Mouse (Mus musculus) forebrain, embryonic 14.5 days (tissue): ENCODE results near the gene Ttc5. TPM values are rescaled to one million over a fixed set of nuclear protein-coding genes. Genes with fewer than 3 reads are reported as not detected.
A peak's percentile ranks its signal among the peaks of the same experiment; 100 is the strongest.
"Not testable (repeated sequence)": the region's sequence is repeated elsewhere in the genome, so short reads cannot be mapped to it uniquely, and the experiment has no call there.

ENCODE experiments used
- ATAC-seq: fragments of 200-750 bp; cut with Nextera tagmentation; 2 replicates; pipeline ENCODE4 v1.8.0; 2017; ENCODE audit warnings: mild to moderate bottlenecking, moderate library complexity
- DNase-seq: peaks from one replicate; pipeline ENCODE4 v3.0.0-alpha.2; 2015; ENCODE audit warnings: low spot score
- H3K27ac ChIP-seq: fragments of 300-500 bp; sonication (generic); 2 replicates; pipeline ENCODE4 v1.5.1; 2014; ENCODE audit warnings: low read depth, mild to moderate bottlenecking, control low read depth, low read length, moderate library complexity
- H3K27me3 ChIP-seq: fragments of 300-500 bp; sonication (generic); replicated peaks from 2 replicates; pipeline ENCODE4 v1.6.1; 2014; ENCODE audit warnings: low read length, control low read depth, mixed read lengths; ENCODE audit not compliant: control insufficient read depth, insufficient read depth
- H3K36me3 ChIP-seq: fragments of 300-500 bp; sonication (generic); 2 replicates; pipeline ENCODE4 v1.6.1; 2014; ENCODE audit warnings: low read length, control low read depth; ENCODE audit not compliant: control insufficient read depth, insufficient read depth
- H3K4me1 ChIP-seq: fragments of 300-500 bp; sonication (generic); 2 replicates; pipeline ENCODE4 v1.6.1; 2014; ENCODE audit warnings: antibody characterized with exemption, low read length, control low read depth; ENCODE audit not compliant: control insufficient read depth, insufficient read depth
- H3K4me2 ChIP-seq: fragments of 300-500 bp; sonication (generic); 2 replicates; pipeline ENCODE4 v1.6.1; 2014; ENCODE audit warnings: mild to moderate bottlenecking, control low read depth, low read length
- H3K4me3 ChIP-seq: fragments of 300-500 bp; sonication (generic); 2 replicates; pipeline ENCODE4 v1.5.1; 2014; ENCODE audit warnings: low read depth, low read length, control low read depth
- H3K9ac ChIP-seq: fragments of 300-500 bp; sonication (generic); 2 replicates; pipeline ENCODE4 v1.6.1; 2014; ENCODE audit warnings: mild to moderate bottlenecking, low read length, control low read depth, moderate library complexity
- H3K9me3 ChIP-seq: fragments of 300-500 bp; sonication (generic); replicated peaks from 2 replicates; pipeline ENCODE4 v1.6.1; 2016; ENCODE audit warnings: low read length, control low read depth, mixed read lengths; ENCODE audit not compliant: control insufficient read depth
- WGBS: fragments of 180-500 bp; shearing (Covaris S2); extraction: QIAGEN DNeasy Blood & Tissue Kit; methylation state at CpG from one replicate; pipeline ENCODE4 v1.1.7; 2014; 5-methylcytosine and 5-hydroxymethylcytosine counted together
- polyA plus RNA-seq: library from polyadenylated mRNA; unstranded; fragments of >200 nt; fragmentation: Nextera tagmentation; extraction: Ambion mirVana; gene quantifications from 2 replicates; pipeline ENCODE4 v1.2.1, GENCODE M21; 2014

Gene Ttc5
- polyA plus RNA-seq, 1 experiment from 2014 or later: 161 TPM

DNA sequence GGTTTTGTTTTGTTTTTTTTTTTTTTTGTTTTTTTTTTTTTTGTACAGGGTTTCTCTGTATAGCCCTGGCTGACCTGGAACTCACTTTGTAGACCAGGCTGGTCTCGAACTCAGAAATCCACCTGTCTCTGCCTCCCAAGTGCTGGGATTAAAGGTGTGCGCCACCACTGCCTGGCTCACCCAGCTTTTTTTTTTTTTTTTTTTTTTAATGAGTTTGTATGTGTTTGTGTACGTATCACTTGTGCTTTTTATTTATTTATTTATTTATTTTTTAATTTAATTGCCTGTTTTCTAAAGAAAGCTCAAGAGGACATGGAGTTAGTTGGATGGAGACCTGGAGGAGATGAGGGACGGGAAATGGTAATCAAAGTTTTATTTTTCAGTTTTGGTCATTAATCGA, 21.1 kb upstream of the Ttc5 start:
- not testable (repeated sequence) for ATAC-seq, H3K9ac ChIP-seq
- 90% methylated on average over 5 of the region's 5 CpGs for WGBS

DNA sequence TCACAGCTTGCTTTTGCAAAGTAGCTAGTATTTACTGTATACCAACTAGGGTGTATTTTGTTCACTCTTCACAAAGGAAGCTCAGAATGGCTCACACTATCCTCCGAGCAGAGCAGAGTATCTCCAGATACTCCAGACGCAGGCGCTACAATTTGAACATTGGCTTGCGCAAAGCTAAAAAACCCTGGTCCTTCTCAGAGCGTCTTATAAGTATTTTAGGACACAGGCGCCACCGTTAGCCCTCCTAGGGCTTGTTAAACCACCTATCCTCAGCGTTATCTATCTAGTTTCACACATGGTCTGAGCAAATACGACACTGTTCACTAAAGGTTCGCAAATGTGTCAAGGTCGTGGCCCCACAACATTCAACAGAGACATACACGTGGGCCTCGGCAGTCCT, 19.4 kb upstream of the Ttc5 start:
- 77% methylated on average over 13 of the region's 13 CpGs for WGBS
- H3K27ac ChIP-seq: no peak overlapping the region
- H3K9ac ChIP-seq: no peak overlapping the region
- H3K4me2 ChIP-seq: no peak overlapping the region
- no peak overlapping the region for H3K4me3 ChIP-seq
- H3K4me1 ChIP-seq: 0 out of 2 replicates have a peak, but pooled peaks cover 4% of the 10 kb centered on the region
- no peaks in the 10 kb centered on the region for H3K27me3 ChIP-seq
- no peak for DNase-seq
- H3K36me3 ChIP-seq: no peaks in the 10 kb centered on the region
- ATAC-seq: no peak
- no peaks in the 10 kb centered on the region for H3K9me3 ChIP-seq

More for the DNA sequence above, 21.1 kb upstream of the Ttc5 start:
- H3K36me3 ChIP-seq, H3K9me3 ChIP-seq, H3K4me3 ChIP-seq, H3K4me1 ChIP-seq, H3K27me3 ChIP-seq, DNase-seq, H3K27ac ChIP-seq: not testable (repeated sequence)
- H3K4me2 ChIP-seq: peak overlapping the region; percentile 49; the same call in 1 of the 2 replicates

DNA sequence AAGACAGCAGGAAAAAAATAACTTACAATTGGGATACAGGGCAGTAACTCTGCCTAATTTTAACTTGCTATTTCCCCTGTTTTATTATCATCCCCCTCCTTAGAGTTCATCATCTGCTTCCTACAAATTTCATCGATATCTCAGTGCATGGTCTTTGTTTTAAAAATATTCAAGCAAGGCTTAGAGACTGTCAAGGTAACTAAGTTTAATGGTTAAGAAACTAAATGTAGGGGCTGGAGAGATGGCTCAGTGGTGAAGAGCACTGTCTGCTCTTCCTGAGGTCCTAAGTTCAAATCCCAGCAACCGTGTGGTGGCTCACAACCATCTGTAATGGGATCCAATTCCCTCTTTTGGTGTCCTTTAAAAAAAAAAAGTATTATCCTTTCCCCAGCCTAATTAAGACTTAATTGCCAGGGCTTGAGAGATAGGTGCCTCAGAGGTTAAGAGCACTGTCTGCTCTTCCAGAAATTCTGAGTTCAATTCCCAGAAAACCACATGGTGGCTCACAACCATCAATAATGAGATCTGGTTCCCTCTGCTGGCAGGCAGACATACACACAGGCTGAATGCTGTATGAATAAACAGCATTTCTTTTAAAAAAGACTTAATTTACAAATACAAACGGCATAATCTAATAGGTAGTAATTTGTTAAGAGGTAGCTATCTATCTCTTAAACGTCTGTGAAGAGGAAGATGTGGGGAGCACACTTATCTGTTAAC, 17.7 kb upstream of the Ttc5 start:
- WGBS: 60% methylated on average over 4 of the region's 4 CpGs
- no peaks in the 10 kb centered on the region for H3K36me3 ChIP-seq
- no peaks in the 10 kb centered on the region for H3K9me3 ChIP-seq
- no peak overlapping the region for H3K4me3 ChIP-seq
- H3K4me1 ChIP-seq: no peaks in the 10 kb centered on the region
- no peaks in the 10 kb centered on the region for H3K27me3 ChIP-seq
- DNase-seq (peak; percentile 49), ATAC-seq (no peak)
- H3K4me2 ChIP-seq: no peak overlapping the region
- H3K27ac ChIP-seq: no peak overlapping the region
- H3K9ac ChIP-seq: no peak overlapping the region

DNA sequence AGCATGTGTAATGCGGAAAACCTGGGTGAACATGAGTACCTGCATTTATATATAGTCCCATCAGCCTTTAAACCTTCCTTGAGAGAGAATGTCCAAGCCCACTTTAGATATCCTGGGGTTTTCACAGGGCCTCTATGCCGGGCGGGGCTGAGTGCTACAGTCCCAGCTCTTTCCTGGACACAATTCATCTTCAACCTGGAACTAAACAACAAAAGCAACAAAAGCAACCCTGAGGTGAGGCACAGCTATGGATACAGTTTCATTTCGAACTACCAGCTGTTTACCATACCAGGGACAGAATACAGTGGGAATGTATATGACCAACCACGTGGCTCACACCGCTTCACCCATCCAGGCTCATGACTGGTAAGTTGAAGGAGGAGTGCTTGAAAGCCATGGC, 17.1 kb upstream of the Ttc5 start:
- Histone ChIP-seq H3K4me2 (no peak overlapping the region), H3K36me3 (no peaks in the 10 kb centered on the region), H3K27ac (no peak overlapping the region), H3K9me3 (no peaks in the 10 kb centered on the region), H3K27me3 (no peaks in the 10 kb centered on the region), H3K9ac (no peak overlapping the region), H3K4me1 (no peaks in the 10 kb centered on the region), H3K4me3 (no peak overlapping the region)
- no peak for ATAC-seq
- DNase-seq: no peak
- WGBS: 91% methylated on average over 6 of the region's 6 CpGs

DNA sequence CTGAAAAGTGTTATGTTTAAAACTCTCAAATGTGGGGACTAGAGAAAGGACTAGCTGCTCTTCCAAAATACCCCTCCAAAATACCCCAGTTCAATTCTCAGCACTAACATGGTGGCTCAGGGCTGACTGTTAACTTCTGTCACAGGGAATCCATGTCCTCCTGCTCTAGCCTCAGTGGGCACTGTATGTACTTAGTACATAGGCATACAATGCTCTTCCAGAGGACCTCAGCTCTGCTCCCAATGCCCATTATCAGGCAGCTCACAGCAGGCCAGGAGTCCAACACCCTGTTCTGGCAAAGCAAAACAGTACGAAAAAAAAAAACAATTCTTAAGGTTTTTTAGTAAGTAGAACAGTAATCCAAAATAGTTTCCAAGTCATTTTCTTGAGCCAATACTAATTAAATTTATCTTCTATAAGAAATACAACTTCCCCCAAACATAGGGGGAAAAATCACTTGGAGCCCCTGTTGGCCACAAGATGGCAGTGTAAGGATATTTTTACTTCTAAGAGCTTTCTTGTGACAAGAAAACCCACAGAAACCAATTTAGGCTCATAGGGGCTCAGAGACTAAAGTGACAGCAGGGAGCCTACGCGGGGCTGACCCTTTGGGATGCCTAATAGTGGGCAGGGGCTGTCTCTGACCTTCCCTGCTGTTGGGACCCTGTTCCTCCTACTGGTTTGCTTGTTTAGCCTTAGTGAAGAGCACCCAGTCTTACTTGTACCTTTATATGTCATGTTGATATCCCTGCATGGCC, 14.4 kb upstream of the Ttc5 start:
- whole genome bisulfite sequencing: 2% methylated on average over 3 of the region's 3 CpGs
- H3K9ac ChIP-seq: no peak overlapping the region
- H3K27ac ChIP-seq: no peak overlapping the region
- no peak overlapping the region for H3K4me3 ChIP-seq
- no peaks in the 10 kb centered on the region for H3K27me3 ChIP-seq
- DNase-seq: peak; percentile 87
- ATAC-seq: 0 out of 2 replicates have a peak, but pooled peaks have one; percentile 52
- H3K4me2 ChIP-seq: no peak overlapping the region
- no peaks in the 10 kb centered on the region for H3K9me3 ChIP-seq
- no peaks in the 10 kb centered on the region for H3K4me1 ChIP-seq
- no peaks in the 10 kb centered on the region for H3K36me3 ChIP-seq

DNA sequence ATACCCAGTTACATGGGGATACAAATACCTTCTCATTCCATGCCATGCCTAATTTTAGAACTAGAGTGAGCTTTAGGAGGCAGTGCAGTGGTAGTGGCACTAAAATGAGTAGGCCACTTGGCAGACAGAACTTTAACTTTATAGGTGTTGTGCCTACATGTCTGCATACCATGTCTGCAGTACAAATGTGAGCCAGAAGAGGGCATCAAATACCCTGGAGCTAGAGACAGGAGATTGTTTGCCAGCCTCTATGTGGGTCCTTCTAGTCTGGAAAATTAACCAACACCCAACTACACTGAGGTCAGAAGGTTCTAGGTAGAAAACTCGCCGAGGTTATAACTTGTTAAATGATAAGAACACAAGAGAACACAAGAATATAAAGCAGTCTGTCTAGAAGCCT, 13.2 kb upstream of the Ttc5 start:
- WGBS: 66% methylated on average over 2 of the region's 2 CpGs
- Histone ChIP-seq H3K27ac (no peak overlapping the region), H3K27me3 (no peaks in the 10 kb centered on the region), H3K9ac (no peak overlapping the region), H3K36me3 (no peaks in the 10 kb centered on the region), H3K9me3 (no peaks in the 10 kb centered on the region), H3K4me1 (no peaks in the 10 kb centered on the region), H3K4me3 (no peak overlapping the region), H3K4me2 (no peak overlapping the region)
- ATAC-seq (no peak), DNase-seq (peak; percentile 25)

DNA sequence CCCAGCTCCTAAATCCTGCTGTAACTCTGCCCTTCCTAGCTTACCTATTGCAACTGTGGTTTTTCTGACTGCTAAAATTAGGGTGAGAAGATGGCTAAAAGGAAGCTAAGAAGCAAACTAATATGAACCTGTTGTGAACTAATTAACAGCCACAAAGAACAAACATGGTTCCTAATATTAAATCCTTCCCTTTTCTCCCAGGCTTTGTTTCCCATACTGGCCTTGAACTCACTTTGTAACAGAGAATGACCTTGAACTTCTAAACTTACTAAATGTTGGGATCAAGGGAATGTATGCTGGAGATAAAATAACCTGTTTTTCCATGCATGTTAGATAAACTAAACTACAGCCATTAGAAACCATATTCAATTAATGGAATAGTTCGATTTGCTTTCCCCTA, 11.1 kb upstream of the Ttc5 start:
- WGBS: 79% methylated on average over 1 of the region's 1 CpGs
- DNase-seq (no peak), ATAC-seq (no peak)
- Histone ChIP-seq H3K4me3 (no peak overlapping the region), H3K9me3 (no peaks in the 10 kb centered on the region), H3K4me1 (no peaks in the 10 kb centered on the region), H3K4me2 (no peak overlapping the region), H3K9ac (no peak overlapping the region), H3K36me3 (no peaks in the 10 kb centered on the region), H3K27me3 (no peaks in the 10 kb centered on the region), H3K27ac (no peak overlapping the region)

DNA sequence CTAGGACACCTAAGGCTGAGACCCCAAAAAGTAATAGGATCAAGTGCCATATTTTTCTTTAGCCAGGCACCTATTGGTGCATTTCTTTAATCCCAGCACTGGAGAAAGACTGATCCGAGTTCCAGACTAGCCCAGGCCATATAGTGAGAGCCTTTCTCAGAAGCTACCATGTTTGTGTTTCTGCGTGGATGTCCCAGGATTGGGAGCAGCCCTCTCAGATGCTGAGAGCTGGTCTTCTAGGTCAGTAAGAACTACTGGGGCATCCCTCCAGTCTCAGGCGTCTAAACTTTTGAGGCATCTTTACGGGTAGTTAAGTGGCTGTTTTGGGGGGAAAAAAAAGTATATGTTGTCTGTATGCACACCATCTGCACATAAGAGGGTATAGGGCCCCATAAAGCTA, 10.6 kb upstream of the Ttc5 start:
- Histone ChIP-seq H3K4me3 (no peak overlapping the region), H3K9me3 (no peaks in the 10 kb centered on the region), H3K27me3 (no peaks in the 10 kb centered on the region), H3K27ac (no peak overlapping the region), H3K36me3 (no peaks in the 10 kb centered on the region), H3K4me1 (no peaks in the 10 kb centered on the region), H3K4me2 (no peak overlapping the region), H3K9ac (no peak overlapping the region)
- DNase-seq (no peak), ATAC-seq (no peak)
- WGBS: 81% methylated on average over 4 of the region's 4 CpGs

DNA sequence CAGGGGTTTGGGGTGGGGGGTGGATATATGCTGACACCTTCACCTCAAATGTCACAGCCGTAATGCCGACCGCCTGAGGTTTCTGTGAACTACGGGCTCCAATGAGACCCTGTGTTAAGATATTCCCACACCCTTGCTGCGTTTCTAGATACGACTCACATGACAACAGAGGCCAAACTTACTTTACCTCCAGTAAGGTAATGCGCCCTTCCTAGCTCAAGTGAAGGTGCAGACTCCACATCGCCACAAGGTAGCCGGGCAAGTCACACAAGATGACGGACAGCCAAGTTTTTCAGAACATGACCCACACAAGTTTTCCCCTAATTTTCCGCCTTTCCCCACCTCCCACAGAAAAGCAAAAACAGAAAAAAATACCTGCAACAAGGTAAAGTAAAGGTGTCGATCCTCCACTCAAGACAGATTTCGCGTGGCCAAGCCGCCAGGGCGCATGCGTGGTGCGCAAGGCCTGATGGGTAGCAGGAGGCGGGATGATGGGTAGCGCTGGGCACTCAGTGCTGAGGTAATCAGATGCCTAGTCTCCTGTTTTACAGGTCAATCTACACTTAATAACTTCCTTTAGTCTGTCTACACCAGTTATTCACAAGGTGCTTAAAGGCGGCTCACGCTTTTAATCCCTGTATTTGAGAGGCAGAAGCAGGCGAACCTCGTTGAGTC, 10.1 kb upstream of the Ttc5 start:
- Histone ChIP-seq H3K9ac (no peak overlapping the region), H3K9me3 (no peaks in the 10 kb centered on the region), H3K4me2 (no peak overlapping the region), H3K27ac (no peak overlapping the region), H3K27me3 (no peaks in the 10 kb centered on the region), H3K4me3 (no peak overlapping the region), H3K36me3 (no peaks in the 10 kb centered on the region), H3K4me1 (no peaks in the 10 kb centered on the region)
- WGBS: 93% methylated on average over 24 of the region's 24 CpGs
- no peak for DNase-seq
- no peak for ATAC-seq
